Mouse (Mus musculus) E14TG2a.4 (cell line): ENCODE results near the gene Cttnbp2.

Experiments
- H3K27me3 ChIP-seq: 2 replicates; pipeline ENCODE4 v1.6.1; 2014; ENCODE audit warnings: low read length, control low read depth; ENCODE audit not compliant: insufficient read depth
- H3K36me3 ChIP-seq: 2 replicates; pipeline ENCODE4 v1.6.1; 2014; ENCODE audit warnings: low read length, control low read depth; ENCODE audit not compliant: insufficient read depth
- H3K4me1 ChIP-seq: replicated peaks from 2 replicates; pipeline ENCODE4 v1.6.1; 2014; ENCODE audit warnings: low read depth, low read length, control low read depth
- H3K4me3 ChIP-seq: replicated peaks from 2 replicates; pipeline ENCODE4 v1.5.1; 2014; ENCODE audit warnings: mild to moderate bottlenecking, low read length
- H3K9me3 ChIP-seq: 2 replicates; pipeline ENCODE4 v1.6.1; 2014; ENCODE audit warnings: low read length, control low read depth
- CTCF ChIP-seq: conservative IDR thresholded peaks from 2 replicates; pipeline ENCODE4 v1.5.1; 2014; ENCODE audit warnings: low read length
- NANOG ChIP-seq: IDR thresholded peaks from 2 replicates; pipeline ENCODE4 v1.6.1; 2014; ENCODE audit warnings: borderline replicate concordance, low read length, mixed read lengths
- POU5F1 ChIP-seq: IDR thresholded peaks from 2 replicates; pipeline ENCODE4 v1.6.1; 2014; ENCODE audit warnings: low read length, borderline replicate concordance

Cttnbp2 gene

GRCm38 (mm10) chr6:18349153-18349858 lies 165.3 kb downstream of the Cttnbp2 start:
- Histone ChIP-seq H3K36me3 (no peaks in the 10 kb centered on the region), H3K4me3 (no peak overlapping the region), H3K9me3 (0 out of 2 replicates have a peak, but pooled peaks cover 5% of the 10 kb centered on the region), H3K4me1 (no peaks in the 10 kb centered on the region), H3K27me3 (no peaks in the 10 kb centered on the region)
- TF ChIP-seq POU5F1, result no peak
- no peak for TF ChIP-seq CTCF
- TF ChIP-seq NANOG, result no peak

GRCm38 (mm10) chr6:18344272-18344671 lies 170.4 kb downstream of the Cttnbp2 start:
- no peaks in the 10 kb centered on the region for H3K27me3 ChIP-seq
- no peaks in the 10 kb centered on the region for H3K36me3 ChIP-seq
- no peaks in the 10 kb centered on the region for H3K9me3 ChIP-seq
- TF ChIP-seq CTCF, result no peak
- TF ChIP-seq NANOG, result no peak
- no peak for TF ChIP-seq POU5F1
- no peaks in the 10 kb centered on the region for H3K4me1 ChIP-seq
- H3K4me3 ChIP-seq, result no peak overlapping the region

- Histone ChIP-seq H3K9me3 (no peaks in the 10 kb centered on the region), H3K4me1 (no peaks in the 10 kb centered on the region), H3K27me3 (no peaks in the 10 kb centered on the region), H3K4me3 (no peak overlapping the region), H3K36me3 (no peaks in the 10 kb centered on the region)
- no peak for TF ChIP-seq POU5F1
- no peak for TF ChIP-seq CTCF
- no peak for TF ChIP-seq NANOG
These were observed 176.3 kb downstream of the Cttnbp2 start for GRCm38 (mm10) chr6:18338307-18338706.

DNA sequence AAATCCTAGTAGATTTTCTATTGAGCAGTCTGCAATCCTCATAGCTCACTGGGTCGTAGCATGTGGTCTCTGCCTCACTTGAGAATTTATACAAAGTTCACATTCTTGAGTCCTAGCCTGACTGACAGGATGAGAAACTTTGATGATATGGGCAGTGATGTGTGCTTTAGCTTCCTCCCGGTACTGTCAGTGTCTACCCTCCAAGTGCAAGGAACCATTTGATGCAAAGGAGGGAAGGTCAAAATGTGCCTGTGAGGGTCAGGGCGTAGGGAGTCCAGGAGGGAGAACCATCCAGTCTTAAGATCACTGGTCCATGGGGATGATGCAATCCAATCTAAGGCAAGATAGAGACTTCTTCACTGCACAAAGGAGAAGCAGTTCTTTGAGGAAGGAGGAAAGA lies 179.2 kb downstream of the Cttnbp2 start:
- H3K4me3 ChIP-seq, result no peak overlapping the region
- H3K4me1 ChIP-seq, result no peaks in the 10 kb centered on the region
- no peak for TF ChIP-seq CTCF
- no peak for TF ChIP-seq NANOG
- no peak for TF ChIP-seq POU5F1
- H3K9me3 ChIP-seq, result no peaks in the 10 kb centered on the region
- H3K36me3 ChIP-seq, result no peaks in the 10 kb centered on the region
- no peaks in the 10 kb centered on the region for H3K27me3 ChIP-seq

GRCm38 (mm10) chr6:18322950-18323349 lies 191.7 kb downstream of the Cttnbp2 start:
- no peak overlapping the region for H3K4me3 ChIP-seq
- TF ChIP-seq CTCF (no peak), POU5F1 (no peak), NANOG (no peak)
- H3K27me3 ChIP-seq, result no peaks in the 10 kb centered on the region
- H3K36me3 ChIP-seq, result no peaks in the 10 kb centered on the region
- H3K9me3 ChIP-seq, result no peaks in the 10 kb centered on the region
- no peaks in the 10 kb centered on the region for H3K4me1 ChIP-seq
